Mouse (Mus musculus): ENCODE results near the gene Rab11a. TPM values are rescaled to one million over a fixed set of nuclear protein-coding genes. Genes with fewer than 3 reads are reported as not detected.
"Not testable (repeated sequence)": the region's sequence is repeated elsewhere in the genome, so short reads cannot be mapped to it uniquely, and the experiment has no call there.

The Rab11a gene
- polyA plus RNA-seq, 1 experiment = 217 TPM

DNA sequence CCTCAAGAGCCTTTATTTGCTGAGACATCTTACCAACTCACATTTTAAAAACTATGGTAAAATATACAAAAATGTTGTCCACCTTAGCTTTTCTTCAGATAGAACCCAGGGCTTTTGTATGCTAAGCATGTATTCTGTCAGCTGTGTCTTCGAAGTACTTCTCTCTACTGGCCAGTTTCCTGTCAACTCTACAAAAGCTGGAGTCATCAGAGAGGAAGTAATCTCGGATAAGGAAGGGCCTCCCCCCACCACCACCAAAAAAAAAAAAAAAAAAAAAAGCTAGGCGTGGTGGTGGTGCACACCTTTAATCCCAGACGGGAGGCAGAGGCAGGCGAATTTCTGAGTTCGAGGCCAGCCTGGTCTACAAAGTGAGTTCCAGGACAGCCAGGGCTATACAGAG is 11.8 kb upstream of the Rab11a start:
- no peak for DNase-seq (ENCODE audit: extremely low spot score in 1 of 2, low spot score in 1 of 2)

DNA sequence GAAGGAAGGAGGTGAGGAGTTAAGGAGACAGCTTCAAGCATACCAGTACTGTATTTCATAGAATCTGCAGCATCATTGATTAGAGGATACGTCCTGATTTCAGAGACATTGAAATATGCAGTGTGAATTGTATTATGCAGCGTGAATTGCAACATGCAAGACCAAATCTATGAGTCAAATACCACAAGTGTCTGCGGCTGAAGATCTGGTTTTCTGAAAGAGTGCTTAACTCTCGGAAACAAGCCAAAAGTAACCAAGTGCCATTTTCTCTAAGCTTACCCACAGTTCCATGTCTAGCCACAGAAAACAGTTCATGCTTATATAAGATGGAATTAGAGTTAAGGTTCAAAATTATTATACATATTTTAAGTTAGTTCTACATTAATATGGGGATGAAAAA is 10.2 kb upstream of the Rab11a start:
- no peak for DNase-seq (ENCODE audit: extremely low spot score in 1 of 2, low spot score in 1 of 2)

DNA sequence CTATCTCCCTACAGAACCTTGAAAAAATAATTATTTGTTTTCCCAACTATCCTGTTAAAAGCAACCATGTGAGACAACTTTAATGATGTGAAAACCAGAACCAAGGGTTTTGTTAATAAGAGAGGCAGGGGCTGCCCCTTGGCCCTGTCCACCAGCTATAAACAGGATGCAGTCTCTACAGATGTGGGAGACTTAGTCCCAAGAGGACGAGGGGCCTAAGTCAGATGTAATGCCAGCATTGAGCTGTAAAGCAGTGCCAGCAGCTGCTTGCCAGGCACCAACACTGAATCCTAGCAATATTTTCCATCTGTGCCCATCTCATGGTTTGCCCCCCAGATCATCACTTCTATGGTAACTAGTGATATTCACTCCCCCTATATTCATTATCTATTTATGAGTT is 4.9 kb upstream of the Rab11a start:
- DNase-seq (ENCODE audit: extremely low spot score in 1 of 2, low spot score in 1 of 2) = no peak

DNA sequence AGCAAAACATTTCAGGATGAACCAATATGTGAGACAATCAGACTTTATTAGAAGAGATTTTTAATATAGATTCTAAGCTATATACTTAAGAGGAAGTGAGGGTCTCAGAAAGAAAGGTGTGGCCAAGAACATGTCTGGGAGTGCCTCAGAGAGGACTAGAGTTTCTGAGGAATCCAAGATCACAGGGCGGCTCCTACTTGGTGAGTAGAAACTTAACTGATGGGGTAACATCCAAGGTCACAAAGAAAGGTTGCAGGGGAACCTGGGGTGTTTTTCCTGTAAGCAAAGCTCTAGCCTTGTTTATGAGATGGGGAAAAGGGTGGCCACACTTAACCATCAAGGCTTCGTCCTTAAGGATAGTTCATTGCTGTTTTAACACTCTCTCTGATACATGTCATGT is 1.4 kb upstream of the Rab11a start:
- DNase-seq (ENCODE audit: extremely low spot score in 1 of 2, low spot score in 1 of 2) = no peak

- DNase-seq (ENCODE audit: extremely low spot score in 1 of 2, low spot score in 1 of 2) = peak; percentile 40 to 66
Measured at GRCm38 (mm10) chr9:64736639-64737405, 736 bp downstream of the Rab11a start.

GRCm38 (mm10) chr9:64736076-64736638 is 1.4 kb downstream of the Rab11a start:
- DNase-seq (ENCODE audit: extremely low spot score in 1 of 2, low spot score in 1 of 2) = no peak

DNA sequence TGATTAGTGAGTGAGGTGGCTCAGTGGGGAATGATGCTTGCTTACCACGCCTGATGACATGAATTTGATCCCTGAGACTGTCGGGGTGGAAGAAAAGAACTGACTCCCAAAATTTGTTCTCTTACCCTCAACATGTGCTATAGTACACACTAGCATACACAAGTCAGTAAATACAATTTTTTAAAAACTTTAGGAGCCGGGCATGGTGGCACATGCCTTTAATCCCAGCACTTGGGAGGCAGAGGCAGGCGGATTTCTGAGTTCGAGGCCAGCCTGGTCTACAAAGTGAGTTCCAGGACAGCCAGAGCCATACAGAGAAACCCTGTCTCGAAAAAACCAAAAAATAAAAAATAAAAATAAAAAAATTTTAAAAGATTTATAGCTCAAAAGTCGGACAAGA is 2.6 kb downstream of the Rab11a start:
- not testable (repeated sequence) for DNase-seq (ENCODE audit: extremely low spot score in 1 of 2, low spot score in 1 of 2)

- no peak for DNase-seq (ENCODE audit: extremely low spot score in 1 of 2, low spot score in 1 of 2)
Measured at GRCm38 (mm10) chr9:64734166-64734565, 3.4 kb downstream of the Rab11a start.

- no peak for DNase-seq (ENCODE audit: extremely low spot score in 1 of 2, low spot score in 1 of 2)
Measured at GRCm38 (mm10) chr9:64731029-64731560, 6.5 kb downstream of the Rab11a start.

DNA sequence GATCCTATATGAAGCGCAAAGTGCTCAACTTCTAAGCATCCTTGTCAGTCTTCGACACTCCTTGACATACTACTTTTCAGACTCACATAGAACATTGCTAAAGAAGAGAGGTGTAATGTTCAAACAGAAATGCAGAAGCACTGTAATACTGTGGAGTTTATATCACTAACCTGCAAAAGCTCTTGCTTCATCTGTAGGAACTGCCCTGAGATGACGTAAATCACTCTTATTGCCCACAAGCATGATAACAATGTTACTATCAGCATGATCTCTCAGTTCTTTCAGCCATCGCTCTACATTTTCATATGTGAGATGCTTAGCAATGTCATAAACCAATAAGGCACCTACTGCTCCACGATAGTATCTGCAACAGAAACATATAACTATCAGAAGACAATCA is 11.1 kb downstream of the Rab11a start:
- DNase-seq (ENCODE audit: extremely low spot score in 1 of 2, low spot score in 1 of 2) = no peak

DNA sequence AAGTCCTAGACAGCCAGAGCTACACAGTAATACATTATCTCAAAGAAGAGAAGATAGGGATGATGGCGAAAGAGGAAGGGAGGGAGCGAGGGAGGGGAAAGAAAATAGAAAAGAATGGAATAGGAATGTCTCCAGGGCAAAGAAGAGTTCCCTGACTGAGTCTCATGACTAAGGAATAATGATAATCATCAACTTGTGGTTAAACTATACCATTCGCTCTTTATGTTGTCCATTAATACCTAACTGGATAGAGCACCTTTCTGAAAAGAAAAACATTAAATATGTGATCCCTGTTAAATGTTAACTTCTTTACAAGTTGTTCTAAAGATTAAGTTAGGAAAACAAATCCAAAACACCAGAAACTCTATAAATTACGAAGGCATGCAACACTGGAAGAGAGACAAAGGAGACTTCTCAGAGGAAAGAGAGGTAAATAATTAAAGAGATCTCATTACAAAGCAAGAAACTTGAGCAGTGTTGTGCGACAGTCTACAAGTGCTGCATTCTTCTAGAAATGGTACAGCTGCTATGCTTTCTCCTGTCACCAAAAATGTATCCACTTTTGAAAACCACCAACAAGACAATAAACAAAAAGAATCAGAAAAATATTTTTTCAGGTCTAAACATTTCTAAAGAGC is 17.9 kb downstream of the Rab11a start:
- DNase-seq (ENCODE audit: extremely low spot score in 1 of 2, low spot score in 1 of 2) = no peak

DNA sequence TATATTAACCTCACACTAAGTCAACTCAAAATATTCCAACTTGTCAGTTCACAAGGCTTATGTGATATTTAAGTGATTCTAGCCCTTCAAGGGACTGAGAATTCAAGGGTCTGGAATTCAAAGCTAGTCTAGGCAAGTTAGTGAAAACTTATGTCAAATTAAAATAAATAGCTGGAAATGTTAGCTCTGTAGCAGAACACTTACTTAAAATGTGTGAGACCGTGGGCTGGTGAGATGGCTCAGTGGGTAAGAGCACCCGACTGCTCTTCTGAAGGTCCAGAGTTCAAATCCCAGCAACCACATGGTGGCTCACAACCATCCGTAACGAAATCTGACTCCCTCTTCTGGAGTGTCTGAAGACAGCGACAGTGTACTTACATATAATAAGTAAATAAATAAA is 27.3 kb downstream of the Rab11a start:
- not testable (repeated sequence) for DNase-seq (ENCODE audit: extremely low spot score in 1 of 2, low spot score in 1 of 2)

DNA sequence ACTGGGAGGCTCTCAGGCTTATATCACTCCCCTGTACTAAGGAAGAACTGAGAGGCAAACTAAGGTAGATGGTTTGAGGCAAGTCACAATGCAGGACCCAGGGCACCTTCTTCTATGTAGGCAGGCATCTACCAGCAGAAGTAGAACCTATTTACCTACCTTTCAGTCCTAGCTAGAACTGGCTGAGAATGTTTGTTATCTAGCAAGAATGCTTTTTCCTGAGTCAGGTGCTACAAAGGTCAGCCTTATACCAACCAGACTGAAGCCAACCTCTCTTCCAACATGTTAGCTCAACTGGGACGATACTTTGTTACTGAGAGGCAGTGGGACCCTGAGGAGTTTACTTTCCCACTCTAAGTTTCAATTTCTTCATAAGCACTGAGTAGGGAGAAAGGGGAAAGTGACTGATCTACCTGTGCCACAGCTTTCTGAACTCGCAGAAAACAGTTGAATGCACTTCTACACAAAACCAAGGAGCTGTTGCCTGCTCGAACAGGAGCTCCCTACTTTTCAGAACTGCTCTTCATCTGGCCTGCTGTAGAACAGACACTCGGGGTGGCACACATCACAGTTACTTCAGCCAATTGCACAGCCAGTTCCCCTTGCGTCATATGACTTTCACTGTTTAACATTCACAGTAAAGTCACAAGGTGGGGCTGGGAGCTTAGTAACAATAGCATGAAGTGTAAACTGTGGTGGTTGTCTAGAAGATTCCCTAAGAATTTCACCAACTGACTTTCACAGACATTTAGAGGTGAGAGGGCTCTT is 33.3 kb downstream of the Rab11a start:
- no peak for DNase-seq (ENCODE audit: extremely low spot score in 1 of 2, low spot score in 1 of 2)

- DNase-seq (ENCODE audit: extremely low spot score in 1 of 2, low spot score in 1 of 2) = no peak
Measured at GRCm38 (mm10) chr9:64703420-64703965, 34.1 kb downstream of the Rab11a start.

DNA sequence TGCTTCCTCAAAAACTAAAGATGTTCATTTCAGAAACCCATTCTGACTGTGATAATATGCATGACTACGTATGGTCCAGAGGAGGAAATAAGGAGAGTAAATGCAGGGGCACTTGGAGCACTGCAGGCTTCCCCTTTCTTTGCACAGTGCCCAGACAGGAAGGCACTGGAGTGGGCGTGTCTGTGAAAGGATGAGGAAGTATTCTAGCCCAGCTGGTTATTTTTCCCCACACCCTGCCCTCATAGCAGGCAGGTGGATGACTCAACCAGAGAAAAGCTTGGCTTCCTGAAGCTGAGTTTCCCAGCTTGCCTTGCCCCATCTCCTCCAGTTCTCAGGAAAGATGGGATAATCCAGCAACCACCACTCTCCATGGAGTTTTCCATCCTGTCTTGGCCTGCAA is 34.6 kb downstream of the Rab11a start:
- peak; percentile 31 to 66 for DNase-seq (ENCODE audit: extremely low spot score in 1 of 2, low spot score in 1 of 2)

DNA sequence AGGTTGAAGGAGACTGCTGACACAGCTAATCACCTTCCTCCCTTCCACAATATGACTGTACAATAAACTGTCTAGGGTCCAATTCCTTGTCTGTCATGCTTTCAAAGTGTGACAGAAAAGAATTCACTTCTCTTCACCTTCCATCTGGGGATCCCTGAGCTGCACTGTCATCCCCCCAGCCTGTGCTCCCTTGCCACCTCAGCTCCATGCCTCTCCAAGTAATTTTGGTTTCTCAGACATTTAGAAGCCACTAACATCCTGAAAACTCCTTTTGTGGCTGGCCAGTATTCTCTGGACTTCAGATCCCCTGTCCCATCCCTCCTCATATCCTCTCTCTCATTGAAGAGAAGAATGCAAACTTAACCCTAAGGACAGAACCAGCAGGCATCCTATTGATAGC is 35.2 kb downstream of the Rab11a start:
- DNase-seq (ENCODE audit: extremely low spot score in 1 of 2, low spot score in 1 of 2) = no peak

DNA sequence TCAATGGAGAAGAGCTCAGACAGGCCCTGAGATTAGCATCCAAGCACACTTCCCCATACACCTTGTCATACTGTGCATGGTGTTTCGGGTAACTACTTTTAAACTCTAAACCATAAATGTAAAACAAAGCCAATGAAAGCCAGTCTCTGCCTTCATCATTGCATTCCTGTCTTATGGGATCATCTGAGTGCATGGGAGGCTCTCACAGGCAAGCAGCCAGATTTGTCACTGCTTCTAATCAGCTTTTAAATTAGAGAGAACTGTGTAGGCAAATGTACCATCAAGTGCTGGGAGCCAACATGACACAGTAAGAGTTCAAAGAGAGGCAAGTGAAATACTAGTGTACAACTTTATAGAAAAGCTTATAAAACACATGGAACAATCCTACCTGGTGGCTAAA is 35.9 kb downstream of the Rab11a start:
- peak; percentile 35 to 63 for DNase-seq (ENCODE audit: extremely low spot score in 1 of 2, low spot score in 1 of 2)

- no peak for DNase-seq (ENCODE audit: extremely low spot score in 1 of 2, low spot score in 1 of 2)
Measured at GRCm38 (mm10) chr9:64700451-64701311, 36.9 kb downstream of the Rab11a start.

DNA sequence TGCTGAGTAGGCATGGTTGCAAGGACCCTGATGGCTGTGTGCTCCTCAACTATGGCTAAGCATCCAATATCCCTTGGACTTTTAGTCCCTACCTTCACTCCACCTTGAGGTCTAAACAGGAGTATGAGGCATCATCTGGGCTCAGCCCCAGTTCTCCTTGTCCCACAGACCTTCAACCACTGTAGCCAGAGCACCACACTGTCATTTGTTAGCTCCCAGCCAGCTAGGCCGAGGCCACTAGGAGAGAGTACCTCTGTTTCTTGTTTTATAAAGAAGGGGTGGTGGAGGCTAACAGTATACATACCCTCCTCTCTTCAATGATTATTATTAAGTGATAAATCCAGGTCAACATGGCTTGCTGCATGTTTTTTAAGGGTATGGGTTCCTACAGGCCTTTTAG is 39.0 kb downstream of the Rab11a start:
- no peak for DNase-seq (ENCODE audit: extremely low spot score in 1 of 2, low spot score in 1 of 2)

- DNase-seq (ENCODE audit: extremely low spot score in 1 of 2, low spot score in 1 of 2) = no peak
Measured at GRCm38 (mm10) chr9:64697677-64698076, 39.9 kb downstream of the Rab11a start.
